Mouse (Mus musculus) hindbrain, embryonic 11.5 days (tissue): ENCODE results near the gene Dpp6. TPM values are rescaled to one million over a fixed set of nuclear protein-coding genes. Genes with fewer than 3 reads are reported as not detected.

Experiments used
- ATAC-seq: fragments of 200-750 bp; cut with Nextera tagmentation; 2 replicates; pipeline ENCODE4 v1.8.0; 2017; ENCODE audit warnings: mild to moderate bottlenecking, moderate TSS enrichment, moderate library complexity; ENCODE audit not compliant: low FRiP score
- DNase-seq: peaks from one replicate; pipeline ENCODE4 v3.0.0-alpha.2; 2015; ENCODE audit warnings: low spot score
- H3K27ac ChIP-seq: fragments of 300-500 bp; sonication (generic); 2 replicates; pipeline ENCODE4 v1.5.1; 2014; ENCODE audit warnings: mild to moderate bottlenecking, low read depth, low read length
- H3K27me3 ChIP-seq: fragments of 300-500 bp; sonication (generic); 2 replicates; pipeline ENCODE4 v1.6.1; 2014; ENCODE audit warnings: mild to moderate bottlenecking, low read length, moderate library complexity, mixed read lengths; ENCODE audit not compliant: control insufficient read depth, insufficient read depth
- H3K36me3 ChIP-seq: fragments of 300-500 bp; sonication (generic); 2 replicates; pipeline ENCODE4 v1.6.1; 2014; ENCODE audit warnings: mild to moderate bottlenecking, low read length, moderate library complexity, mixed read lengths; ENCODE audit not compliant: control insufficient read depth, insufficient read depth
- H3K4me1 ChIP-seq: fragments of 300-500 bp; sonication (generic); replicated peaks from 2 replicates; pipeline ENCODE4 v1.6.1; 2014; ENCODE audit warnings: low read length, mixed read lengths; ENCODE audit not compliant: control insufficient read depth, insufficient read depth
- H3K4me2 ChIP-seq: fragments of 300-500 bp; sonication (generic); replicated peaks from 2 replicates; pipeline ENCODE4 v1.6.1; 2014; ENCODE audit warnings: mild to moderate bottlenecking, low read depth, low read length
- H3K4me3 ChIP-seq: fragments of 300-500 bp; sonication (generic); 2 replicates; pipeline ENCODE4 v1.5.1; 2014; ENCODE audit warnings: low read depth, low read length
- H3K9ac ChIP-seq: fragments of 300-500 bp; sonication (generic); 2 replicates; pipeline ENCODE4 v1.6.1; 2014; ENCODE audit warnings: low read depth, low read length
- H3K9me3 ChIP-seq: fragments of 300-500 bp; sonication (generic); 2 replicates; pipeline ENCODE4 v1.6.1; 2016; ENCODE audit warnings: low read length; ENCODE audit not compliant: control insufficient read depth
- WGBS: fragments of 180-500 bp; shearing (Covaris S2); extraction: QIAGEN DNeasy Blood & Tissue Kit; methylation state at CpG from one replicate; pipeline ENCODE4 v1.1.7; 2014; 5-methylcytosine and 5-hydroxymethylcytosine counted together
- polyA plus RNA-seq: library from polyadenylated mRNA; unstranded; fragments of >200 nt; fragmentation: Nextera tagmentation; extraction: Ambion mirVana; gene quantifications from 2 replicates; pipeline ENCODE4 v1.2.1, GENCODE M21; 2014

Gene Dpp6
- polyA plus RNA-seq, 1 experiment from 2014 or later, result 13.8 TPM

- Histone ChIP-seq H3K4me2 (no peak overlapping the region), H3K27ac (no peak overlapping the region), H3K36me3 (no peaks in the 10 kb centered on the region), H3K4me3 (no peak overlapping the region), H3K4me1 (no peaks in the 10 kb centered on the region), H3K27me3 (no peaks in the 10 kb centered on the region), H3K9me3 (no peaks in the 10 kb centered on the region), H3K9ac (no peak overlapping the region)
- peak; percentile 13 for DNase-seq
- no peak for ATAC-seq
- 63% methylated on average over 1 of the region's 1 CpGs for WGBS
Measured at GRCm38 (mm10) chr5:27035291-27035690, 218.3 kb downstream of the Dpp6 start.

- Histone ChIP-seq H3K4me3 (no peak overlapping the region), H3K9me3 (no peaks in the 10 kb centered on the region), H3K9ac (no peak overlapping the region), H3K4me2 (no peak overlapping the region), H3K36me3 (no peaks in the 10 kb centered on the region), H3K4me1 (no peaks in the 10 kb centered on the region), H3K27ac (no peak overlapping the region), H3K27me3 (no peaks in the 10 kb centered on the region)
- 18% methylated on average over 2 of the region's 2 CpGs for WGBS
- ATAC-seq (no peak), DNase-seq (peak; percentile 51)
Measured at GRCm38 (mm10) chr5:27035891-27036290, 218.9 kb downstream of the Dpp6 start.

GRCm38 (mm10) chr5:27037796-27038195 is 220.8 kb downstream of the Dpp6 start:
- ATAC-seq, result no peak
- Histone ChIP-seq H3K36me3 (no peaks in the 10 kb centered on the region), H3K27ac (no peak overlapping the region), H3K27me3 (no peaks in the 10 kb centered on the region), H3K9me3 (no peaks in the 10 kb centered on the region), H3K4me2 (no peak overlapping the region), H3K4me1 (no peaks in the 10 kb centered on the region), H3K9ac (no peak overlapping the region), H3K4me3 (no peak overlapping the region)
- no peak for DNase-seq
- 67% methylated on average over 5 of the region's 5 CpGs for WGBS

- H3K27me3 ChIP-seq, result peaks cover 5% of the 10 kb centered on the region; the same call in 1 of the 2 replicates
- no peaks in the 10 kb centered on the region for H3K36me3 ChIP-seq
- ATAC-seq, result peak; percentile 57; the same call in 1 of the 2 replicates
- no peaks in the 10 kb centered on the region for H3K9me3 ChIP-seq
- WGBS, result 25% methylated on average over 7 of the region's 7 CpGs
- H3K4me1 ChIP-seq, result 0 out of 2 replicates have a peak, but pooled peaks cover 2% of the 10 kb centered on the region
- H3K27ac ChIP-seq, result no peak overlapping the region
- peak; percentile 71 for DNase-seq
- no peak overlapping the region for H3K4me2 ChIP-seq
- H3K4me3 ChIP-seq, result no peak overlapping the region
- no peak overlapping the region for H3K9ac ChIP-seq
Measured at GRCm38 (mm10) chr5:27048167-27048566, 231.2 kb downstream of the Dpp6 start.

GRCm38 (mm10) chr5:27048926-27049325 is 231.9 kb downstream of the Dpp6 start:
- H3K9me3 ChIP-seq, result no peaks in the 10 kb centered on the region
- peak overlapping the region; percentile 55 for H3K4me3 ChIP-seq
- H3K27ac ChIP-seq, result no peak overlapping the region
- peaks cover 5% of the 10 kb centered on the region; the same call in 1 of the 2 replicates for H3K27me3 ChIP-seq
- ATAC-seq (peak; percentile 33), DNase-seq (peak; percentile 40)
- 0 out of 2 replicates have a peak, but pooled peaks cover 2% of the 10 kb centered on the region for H3K4me1 ChIP-seq
- 7% methylated on average over 9 of the region's 9 CpGs for WGBS
- H3K36me3 ChIP-seq, result no peaks in the 10 kb centered on the region
- peak overlapping the region; percentile 67 for H3K9ac ChIP-seq
- peak overlapping the region; percentile 97 for H3K4me2 ChIP-seq

- Histone ChIP-seq H3K9ac (peak overlapping the region; percentile 67), H3K4me2 (peak overlapping the region; percentile 97), H3K27me3 (peaks cover 5% of the 10 kb centered on the region; the same call in 1 of the 2 replicates), H3K27ac (no peak overlapping the region), H3K9me3 (no peaks in the 10 kb centered on the region), H3K4me3 (peak overlapping the region; percentile 55), H3K4me1 (0 out of 2 replicates have a peak, but pooled peaks cover 2% of the 10 kb centered on the region), H3K36me3 (no peaks in the 10 kb centered on the region)
- peak; percentile 67 for ATAC-seq
- peak; percentile 62 for DNase-seq
- WGBS, result 1% methylated on average over 55 of the region's 55 CpGs
Measured at GRCm38 (mm10) chr5:27049341-27050091, 232.5 kb downstream of the Dpp6 start.

- Histone ChIP-seq H3K9me3 (no peaks in the 10 kb centered on the region), H3K9ac (no peak overlapping the region), H3K27me3 (peaks cover 5% of the 10 kb centered on the region; the same call in 1 of the 2 replicates), H3K4me3 (no peak overlapping the region), H3K36me3 (no peaks in the 10 kb centered on the region), H3K4me2 (no peak overlapping the region), H3K4me1 (0 out of 2 replicates have a peak, but pooled peaks cover 2% of the 10 kb centered on the region), H3K27ac (no peak overlapping the region)
- 53% methylated on average over 3 of the region's 3 CpGs for WGBS
- DNase-seq (no peak), ATAC-seq (no peak)
Measured at GRCm38 (mm10) chr5:27051250-27051649, 234.2 kb downstream of the Dpp6 start.

- Histone ChIP-seq H3K9ac (no peak overlapping the region), H3K9me3 (no peaks in the 10 kb centered on the region), H3K27ac (no peak overlapping the region), H3K36me3 (no peaks in the 10 kb centered on the region), H3K4me3 (no peak overlapping the region), H3K4me1 (0 out of 2 replicates have a peak, but pooled peaks cover 2% of the 10 kb centered on the region), H3K4me2 (no peak overlapping the region), H3K27me3 (peaks cover 5% of the 10 kb centered on the region; the same call in 1 of the 2 replicates)
- WGBS, result 29% methylated on average over 2 of the region's 2 CpGs
- ATAC-seq (no peak), DNase-seq (peak; percentile 64)
Measured at GRCm38 (mm10) chr5:27052441-27052840, 235.4 kb downstream of the Dpp6 start.

- no peak for DNase-seq
Measured at GRCm38 (mm10) chr5:27056436-27056835, 239.4 kb downstream of the Dpp6 start.

More at GRCm38 (mm10) chr5:27056436-27056835, 239.4 kb downstream of the Dpp6 start:
- 65% methylated on average over 5 of the region's 5 CpGs for WGBS
- Histone ChIP-seq H3K4me3 (no peak overlapping the region), H3K36me3 (no peaks in the 10 kb centered on the region), H3K27ac (no peak overlapping the region), H3K4me1 (no peaks in the 10 kb centered on the region), H3K27me3 (no peaks in the 10 kb centered on the region), H3K9ac (no peak overlapping the region), H3K9me3 (no peaks in the 10 kb centered on the region), H3K4me2 (no peak overlapping the region)
- no peak for ATAC-seq
